Mouse (Mus musculus): ENCODE results near the gene Plg.
A peak's percentile ranks its signal among the peaks of the same experiment; 100 is the strongest.

- TF ChIP-seq POLR2A (IDR thresholded peaks at IDR 0.05; ENCODE audit: extremely low read depth, insufficient read depth, low read length) (no peak), CTCF (IDR thresholded peaks at IDR 0.05; ENCODE audit: low read depth, low read length) (peak; percentile 86)
Measured at GRCm38 (mm10) chr17:12367373-12367930, 11.0 kb upstream of the Plg start.
